8 mouse cellular contexts compared by ENCODE assay signal in the genomic region with DNA sequence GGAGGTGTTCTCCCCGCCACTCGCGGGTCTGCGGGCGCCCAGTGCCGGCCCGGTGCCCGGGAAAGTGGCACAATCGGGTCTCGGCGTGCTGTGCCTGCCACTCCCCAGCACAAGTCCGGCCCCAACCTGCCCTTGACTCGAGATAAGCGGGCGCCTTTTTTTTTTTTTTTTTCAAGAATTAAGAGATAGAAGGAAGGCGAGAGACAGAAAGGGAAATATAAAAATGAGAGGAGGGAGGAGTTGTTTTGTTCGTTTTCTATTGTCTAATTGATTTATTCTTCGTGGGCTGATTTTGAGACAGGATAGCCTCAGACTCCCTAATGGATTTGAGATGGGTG. TPM values are rescaled to one million over a fixed set of nuclear protein-coding genes. Genes with fewer than 3 reads are reported as not detected.
DNase-seq lines count a peak whose midpoint lies in the region; ATAC-seq lines count a peak whose summit lies in the region.

No protein-coding gene starts in this region.

- no peak overlapping the region for H3K27ac ChIP-seq in neural tube, embryonic 11.5 days (ENCODE audit: low read depth, low read length)
- no peak overlapping the region for H3K27ac ChIP-seq in limb, embryonic 13.5 days
- no peak overlapping the region for H3K27ac ChIP-seq in stomach, embryonic 14.5 days (ENCODE audit: low read length)

- H3K36me3 ChIP-seq in erythroblast, embryonic 14.5 days (ENCODE audit: control insufficient read depth), result peaks cover 48% of the 10 kb centered on the region
- H3K36me3 ChIP-seq in neural tube, embryonic 11.5 days (ENCODE audit: control insufficient read depth, insufficient read depth, low read length), result no peaks in the 10 kb centered on the region
- peaks cover 7% of the 10 kb centered on the region; the same call in 1 of the 2 replicates for H3K36me3 ChIP-seq in limb, embryonic 13.5 days
- H3K36me3 ChIP-seq in stomach, embryonic 14.5 days (ENCODE audit: control insufficient read depth, insufficient read depth, low read length), result no peaks in the 10 kb centered on the region

- no peak for DNase-seq in neural tube, embryonic 11.5 days (ENCODE audit: low spot score)
- no peak for DNase-seq in neural tube, embryonic 10.5 days (ENCODE audit: extremely low spot score, low spot score)
- no peak for DNase-seq in layer of hippocampus, postnatal 25 days (ENCODE audit: extremely low spot score in 1 of 2, low spot score in 1 of 2)
- DNase-seq in left cerebral cortex, adult 18-20 months (ENCODE audit: low spot score in 2 of 2), result no peak

- peaks cover 94% of the 10 kb centered on the region for H3K4me1 ChIP-seq in erythroblast, embryonic 14.5 days (ENCODE audit: control insufficient read depth)
- peaks cover 28% of the 10 kb centered on the region for H3K4me1 ChIP-seq in neural tube, embryonic 11.5 days (ENCODE audit: control insufficient read depth, insufficient read depth, low read length)
- peaks cover 34% of the 10 kb centered on the region for H3K4me1 ChIP-seq in limb, embryonic 13.5 days
- H3K4me1 ChIP-seq in stomach, embryonic 14.5 days (ENCODE audit: control insufficient read depth, insufficient read depth, low read length), result peaks cover 29% of the 10 kb centered on the region; the same call in 1 of the 2 replicates

- no peak for ATAC-seq in erythroblast, adult 5-6 weeks (replicated peaks; ENCODE audit: low FRiP score, poor library complexity, severe bottlenecking)
- ATAC-seq in neural tube, embryonic 11.5 days (ENCODE audit: insufficient read depth, low FRiP score, low TSS enrichment), result no peak
- no peak for ATAC-seq in limb, embryonic 13.5 days (ENCODE audit: low FRiP score, low read depth)
- no peak for ATAC-seq in stomach, embryonic 14.5 days (ENCODE audit: insufficient number of reproducible peaks, insufficient read depth, low FRiP score, low read depth)

- H3K9me3 ChIP-seq in erythroblast, embryonic 14.5 days (ENCODE audit: control insufficient read depth, low read length), result no peaks in the 10 kb centered on the region
- no peaks in the 10 kb centered on the region for H3K9me3 ChIP-seq in neural tube, embryonic 11.5 days (ENCODE audit: control insufficient read depth, low read length)
- no peaks in the 10 kb centered on the region for H3K9me3 ChIP-seq in limb, embryonic 13.5 days
- H3K9me3 ChIP-seq in stomach, embryonic 14.5 days (ENCODE audit: control insufficient read depth, low read depth, low read length), result no peaks in the 10 kb centered on the region

- H3K27me3 ChIP-seq in erythroblast, embryonic 14.5 days (ENCODE audit: control insufficient read depth), result 0 out of 2 replicates have a peak, but pooled peaks cover 2% of the 10 kb centered on the region
- 0 out of 2 replicates have a peak, but pooled peaks cover 5% of the 10 kb centered on the region for H3K27me3 ChIP-seq in neural tube, embryonic 11.5 days (ENCODE audit: control insufficient read depth, insufficient read depth, low read length)
- 0 out of 2 replicates have a peak, but pooled peaks cover 8% of the 10 kb centered on the region for H3K27me3 ChIP-seq in limb, embryonic 13.5 days
- no peaks in the 10 kb centered on the region for H3K27me3 ChIP-seq in stomach, embryonic 14.5 days (ENCODE audit: control insufficient read depth, insufficient read depth, low read length)

- H3K4me3 ChIP-seq in erythroblast, embryonic 14.5 days (replicated peaks), result peak overlapping the region; percentile 78
- H3K4me3 ChIP-seq in neural tube, embryonic 11.5 days (ENCODE audit: low read depth, low read length), result peak overlapping the region; percentile 62
- H3K4me3 ChIP-seq in limb, embryonic 13.5 days, result peak overlapping the region; percentile 61
- H3K4me3 ChIP-seq in stomach, embryonic 14.5 days (ENCODE audit: low read depth, low read length), result peak overlapping the region; percentile 61

- H3K4me2 ChIP-seq in neural tube, embryonic 11.5 days (ENCODE audit: low read depth), result peak overlapping the region; percentile 64
- H3K4me2 ChIP-seq in limb, embryonic 13.5 days (replicated peaks), result peak overlapping the region; percentile 84
- H3K4me2 ChIP-seq in stomach, embryonic 14.5 days (replicated peaks; ENCODE audit: low read depth, low read length), result peak overlapping the region; percentile 55

- WGBS in neural tube, embryonic 11.5 days, result 2% methylated on average over 18 of the region's 18 CpGs
- WGBS in limb, embryonic 13.5 days, result 0% methylated on average over 18 of the region's 18 CpGs
- under 1% methylated on average over 18 of the region's 18 CpGs for WGBS in stomach, embryonic 14.5 days

- peak overlapping the region; percentile 37; the same call in 1 of the 2 replicates for H3K9ac ChIP-seq in neural tube, embryonic 11.5 days (ENCODE audit: low read length)
- H3K9ac ChIP-seq in limb, embryonic 13.5 days, result peak overlapping the region; percentile 75
- no peak overlapping the region; the same call in 1 of the 2 replicates for H3K9ac ChIP-seq in stomach, embryonic 14.5 days (replicated peaks; ENCODE audit: low read depth, low read length)

RNA-seq across cellular contexts. Expression of a gene that starts 0.4 kb away (rescaled TPM):
- polyA plus RNA-seq in erythroblast, embryonic 14.5 days (2012), result 30.7 and 31.2 TPM in 2 replicates
- total RNA-seq in erythroblast, adult 5-6 weeks (2015; ENCODE audit: low replicate concordance), result 106 and 129 TPM in 2 replicates
- total RNA-seq in erythroblast, adult 5-6 weeks (2017; ENCODE audit: low replicate concordance), result 184 and 218 TPM in 2 replicates
- polyA plus RNA-seq in neural tube, embryonic 11.5 days (2014; fragmentation: Nextera tagmentation; extraction: Ambion mirVana), result 72.8 and 78.4 TPM in 2 replicates
- polyA plus RNA-seq in limb, embryonic 13.5 days (2015; fragmentation: Nextera tagmentation; extraction: Ambion mirVana), result 108 and 109 TPM in 2 replicates
- 35.3 and 37.0 TPM in 2 replicates for polyA plus RNA-seq in stomach, embryonic 14.5 days (2014; fragmentation: Nextera tagmentation; extraction: Ambion mirVana)
- total RNA-seq in layer of hippocampus, postnatal 25 days (2021), result 10 to 100 TPM; 24.0 to 27.4 TPM
- total RNA-seq in left cerebral cortex, adult 18-20 months (2021), result 10 to 100 TPM; 13.0 to 19.1 TPM

RNA-seq across cellular contexts. Expression of a gene that starts 8.3 kb away (rescaled TPM):
- not detected in 2 replicates for polyA plus RNA-seq in erythroblast, embryonic 14.5 days (2012)
- total RNA-seq in erythroblast, adult 5-6 weeks (2015; ENCODE audit: low replicate concordance), result not detected in 2 replicates
- total RNA-seq in erythroblast, adult 5-6 weeks (2017; ENCODE audit: low replicate concordance), result not detected in 2 replicates
- not detected in 2 replicates for polyA plus RNA-seq in neural tube, embryonic 11.5 days (2014; fragmentation: Nextera tagmentation; extraction: Ambion mirVana)
- polyA plus RNA-seq in limb, embryonic 13.5 days (2015; fragmentation: Nextera tagmentation; extraction: Ambion mirVana), result not detected in 2 replicates
- not detected in 2 replicates for polyA plus RNA-seq in stomach, embryonic 14.5 days (2014; fragmentation: Nextera tagmentation; extraction: Ambion mirVana)
- total RNA-seq in layer of hippocampus, postnatal 25 days (2021), result not detected
- total RNA-seq in left cerebral cortex, adult 18-20 months (2021), result not detected

RNA-seq across cellular contexts. Expression of a gene that starts 34.8 kb away (rescaled TPM):
- polyA plus RNA-seq in erythroblast, embryonic 14.5 days (2012), result 0.31 and 0.35 TPM in 2 replicates
- total RNA-seq in erythroblast, adult 5-6 weeks (2015; ENCODE audit: low replicate concordance), result 4.2 and 6.7 TPM in 2 replicates
- 1.8 and 5.6 TPM in 2 replicates for total RNA-seq in erythroblast, adult 5-6 weeks (2017; ENCODE audit: low replicate concordance)
- polyA plus RNA-seq in neural tube, embryonic 11.5 days (2014; fragmentation: Nextera tagmentation; extraction: Ambion mirVana), result 18.0 and 24.1 TPM in 2 replicates
- polyA plus RNA-seq in limb, embryonic 13.5 days (2015; fragmentation: Nextera tagmentation; extraction: Ambion mirVana), result 21.1 and 21.8 TPM in 2 replicates
- 12.1 and 12.3 TPM in 2 replicates for polyA plus RNA-seq in stomach, embryonic 14.5 days (2014; fragmentation: Nextera tagmentation; extraction: Ambion mirVana)
- 10 to 100 TPM; 11.4 to 11.6 TPM for total RNA-seq in layer of hippocampus, postnatal 25 days (2021)
- total RNA-seq in left cerebral cortex, adult 18-20 months (2021), result 10 to 100 TPM; 12.4 to 12.7 TPM

RNA-seq across cellular contexts. Expression of a gene that starts 34.8 kb away (rescaled TPM):
- 1.6 and 2.7 TPM in 2 replicates for polyA plus RNA-seq in erythroblast, embryonic 14.5 days (2012)
- total RNA-seq in erythroblast, adult 5-6 weeks (2015; ENCODE audit: low replicate concordance), result 27.2 and 40.7 TPM in 2 replicates
- 52.6 and 60.8 TPM in 2 replicates for total RNA-seq in erythroblast, adult 5-6 weeks (2017; ENCODE audit: low replicate concordance)
- 40.2 and 40.6 TPM in 2 replicates for polyA plus RNA-seq in neural tube, embryonic 11.5 days (2014; fragmentation: Nextera tagmentation; extraction: Ambion mirVana)
- 53.1 and 53.3 TPM in 2 replicates for polyA plus RNA-seq in limb, embryonic 13.5 days (2015; fragmentation: Nextera tagmentation; extraction: Ambion mirVana)
- 57.1 and 60.0 TPM in 2 replicates for polyA plus RNA-seq in stomach, embryonic 14.5 days (2014; fragmentation: Nextera tagmentation; extraction: Ambion mirVana)
- 10 to 100 TPM; 27.1 to 35.4 TPM for total RNA-seq in layer of hippocampus, postnatal 25 days (2021)
- total RNA-seq in left cerebral cortex, adult 18-20 months (2021), result 10 to 100 TPM; 26.0 to 28.9 TPM
